Mouse (Mus musculus) MEL (cell line): ENCODE data around the gene Dapk2. TPM values are rescaled to one million over a fixed set of nuclear protein-coding genes. Genes with fewer than 3 reads are reported as not detected.

Source experiments
- DNase-seq: peaks from one replicate; pipeline ENCODE4 v3.0.0; 2011; ENCODE audit warnings: low read depth, low spot score
- H3K27ac ChIP-seq: 2 replicates; pipeline ENCODE4 v1.5.1; 2012; ENCODE audit warnings: low read depth, mild to moderate bottlenecking, control low read depth, low read length, moderate library complexity; ENCODE audit not compliant: control insufficient read depth
- H3K27me3 ChIP-seq, 2 experiments: fragments of 150-350 bp in 1 of 2; sonication (generic) in 1 of 2; 2 replicates each; pipeline ENCODE4 v1.6.1; 2012; ENCODE audit warnings: low read length in 2 of 2, mild to moderate bottlenecking in 2 of 2, improper control_type of control experiment in 1 of 2, moderate library complexity in 1 of 2; ENCODE audit not compliant: insufficient read depth in 2 of 2, control insufficient read depth in 1 of 2
- H3K36me3 ChIP-seq, 2 experiments: 2 replicates each; pipeline ENCODE4 v1.6.1; 2012 to 2014; ENCODE audit warnings: low read length in 2 of 2, improper control_type of control experiment in 1 of 2, inconsistent platforms in 1 of 2, mild to moderate bottlenecking in 1 of 2; ENCODE audit not compliant: insufficient read depth in 2 of 2, control insufficient read depth in 1 of 2
- H3K4me1 ChIP-seq, 2 experiments: fragments of 150-350 bp in 1 of 2; sonication (generic) in 1 of 2; 2 replicates each; pipeline ENCODE4 v1.6.1; 2012; ENCODE audit warnings: low read length in 2 of 2, improper control_type of control experiment in 1 of 2, mild to moderate bottlenecking in 1 of 2; ENCODE audit not compliant: insufficient read depth in 2 of 2, control insufficient read depth in 1 of 2
- H3K4me3 ChIP-seq, 2 experiments: fragments of 150-350 bp in 1 of 2; sonication (generic) in 1 of 2; 2 replicates each; pipeline ENCODE4 v1.5.1; 2012; ENCODE audit warnings: low read depth in 2 of 2, low read length in 2 of 2, mild to moderate bottlenecking in 2 of 2, moderate library complexity in 2 of 2, control low read depth in 1 of 2, improper control_type of control experiment in 1 of 2; ENCODE audit not compliant: control insufficient read depth in 1 of 2, insufficient read depth in 1 of 2
- H3K79me2 ChIP-seq: 2 replicates; pipeline ENCODE4 v1.6.1; 2012; ENCODE audit warnings: mild to moderate bottlenecking, low read length, moderate library complexity; ENCODE audit not compliant: control insufficient read depth, poor library complexity, insufficient read depth
- H3K9ac ChIP-seq: 2 replicates; pipeline ENCODE4 v1.6.1; 2012; ENCODE audit warnings: low read depth, mild to moderate bottlenecking, control low read depth, low read length, moderate library complexity; ENCODE audit not compliant: control insufficient read depth, poor library complexity, severe bottlenecking
- H3K9me3 ChIP-seq: fragments of 150-350 bp; sonication (generic); replicated peaks from 2 replicates; pipeline ENCODE4 v1.6.1; 2012; ENCODE audit warnings: mild to moderate bottlenecking, low read length, improper control_type of control experiment, moderate library complexity; ENCODE audit not compliant: insufficient read depth
- CTCF ChIP-seq, 3 experiments: IDR thresholded peaks in 2 of 3; conservative IDR thresholded peaks in 1 of 3; 2 replicates each; pipeline ENCODE4 v1.5.1; 2011 to 2012; ENCODE audit warnings: low read length in 3 of 3, low read depth in 2 of 3, mild to moderate bottlenecking in 2 of 3, improper control_type of control experiment in 1 of 3, inconsistent platforms in 1 of 3, mixed read lengths in 1 of 3, moderate library complexity in 1 of 3; ENCODE audit not compliant: control insufficient read depth in 1 of 3, insufficient read depth in 1 of 3, poor library complexity in 1 of 3, severe bottlenecking in 1 of 3
- ELF1 ChIP-seq: IDR thresholded peaks from 2 replicates; pipeline ENCODE4 v1.6.1; 2014; ENCODE audit warnings: low read depth, mild to moderate bottlenecking, inconsistent platforms, low read length, improper control_type of control experiment, moderate library complexity
- GATA1 ChIP-seq: IDR thresholded peaks from 2 replicates; pipeline ENCODE4 v1.6.1; 2011; ENCODE audit warnings: low read depth, low read length, improper control_type of control experiment
- HCFC1 ChIP-seq: IDR thresholded peaks from 2 replicates; pipeline ENCODE4 v1.6.1; 2012; ENCODE audit warnings: low read depth, mild to moderate bottlenecking, inconsistent platforms, low read length, improper control_type of control experiment, moderate library complexity
- MEF2A ChIP-seq: IDR thresholded peaks from 2 replicates; pipeline ENCODE4 v1.6.1; 2014; ENCODE audit warnings: low read depth, mild to moderate bottlenecking, inconsistent platforms, low read length, improper control_type of control experiment; ENCODE audit not compliant: poor library complexity, insufficient replicate concordance, severe bottlenecking; ENCODE audit errors: extremely low read depth
- MYB ChIP-seq: IDR thresholded peaks from 2 replicates; pipeline ENCODE4 v1.6.1; 2011; ENCODE audit warnings: mild to moderate bottlenecking, low read depth, low read length, improper control_type of control experiment
- NELFE ChIP-seq: IDR thresholded peaks from 2 replicates; pipeline ENCODE4 v1.6.1; 2011; ENCODE audit warnings: low read depth, low read length, improper control_type of control experiment
- POLR2A ChIP-seq, 2 experiments: IDR thresholded peaks; 2 replicates each; pipeline ENCODE4 v1.6.1; 2011 to 2012; ENCODE audit warnings: low read length in 2 of 2, mild to moderate bottlenecking in 2 of 2, control low read depth in 1 of 2, improper control_type of control experiment in 1 of 2, low read depth in 1 of 2, moderate library complexity in 1 of 2; ENCODE audit not compliant: control insufficient read depth in 1 of 2, insufficient read depth in 1 of 2, poor library complexity in 1 of 2
- RCOR1 ChIP-seq: IDR thresholded peaks from 2 replicates; pipeline ENCODE4 v1.6.1; 2012; ENCODE audit warnings: low read depth, mild to moderate bottlenecking, inconsistent platforms, low read length, improper control_type of control experiment
- SMC3 ChIP-seq: IDR thresholded peaks from 2 replicates; pipeline ENCODE4 v1.6.1; 2011; ENCODE audit warnings: low read depth, low read length, improper control_type of control experiment
- TAL1 ChIP-seq: IDR thresholded peaks from 2 replicates; pipeline ENCODE4 v1.6.1; 2012; ENCODE audit warnings: mild to moderate bottlenecking, inconsistent platforms, low read length, moderate library complexity, mixed read lengths
- UBTF ChIP-seq: IDR thresholded peaks from 2 replicates; pipeline ENCODE4 v1.6.1; 2012; ENCODE audit warnings: low read depth, mild to moderate bottlenecking, inconsistent platforms, low read length, improper control_type of control experiment, moderate library complexity, borderline replicate concordance; ENCODE audit not compliant: insufficient read depth
- USF2 ChIP-seq, 2 experiments: IDR thresholded peaks; 2 replicates each; pipeline ENCODE4 v1.6.1; 2011 to 2012; ENCODE audit warnings: improper control_type of control experiment in 2 of 2, low read length in 2 of 2, borderline replicate concordance in 1 of 2, inconsistent platforms in 1 of 2, low read depth in 1 of 2, mild to moderate bottlenecking in 1 of 2; ENCODE audit not compliant: insufficient read depth in 1 of 2
- ZKSCAN1 ChIP-seq: IDR thresholded peaks from 2 replicates; pipeline ENCODE4 v1.6.1; 2012; ENCODE audit warnings: low read depth, mild to moderate bottlenecking, inconsistent platforms, low read length, improper control_type of control experiment, moderate library complexity
- ZMIZ1 ChIP-seq: IDR thresholded peaks from 2 replicates; pipeline ENCODE4 v1.6.1; 2012; ENCODE audit warnings: low read depth, mild to moderate bottlenecking, inconsistent platforms, low read length, improper control_type of control experiment, moderate library complexity
- ZNF384 ChIP-seq: IDR thresholded peaks from 2 replicates; pipeline ENCODE4 v1.6.1; 2012; ENCODE audit warnings: low read depth, mild to moderate bottlenecking, inconsistent platforms, low read length, improper control_type of control experiment
- polyA plus RNA-seq, 2 experiments: library from polyadenylated mRNA; stranded (reverse) in 1 of 2; unstranded in 1 of 2; fragments of >175 nt in 1 of 2; fragments of >200 nt in 1 of 2; gene quantifications; 2 replicates each; pipeline versions ENCODE4 v1.2.1 to v1.2.4; 2012; ENCODE audit warnings: low replicate concordance in 2 of 2, low read depth in 1 of 2; ENCODE audit not compliant: insufficient read length in 2 of 2, insufficient read depth in 1 of 2, missing spikeins in 1 of 2
- total RNA-seq: library from RNA; depleted of rRNA; stranded (reverse); fragments of 300-350 nt; gene quantifications from 2 replicates; pipeline ENCODE4 v1.2.3, GENCODE M21; 2012

Dapk2 gene
- total and polyA plus RNA-seq, 3 experiments: 5.8 to 8.3 TPM; not detected in 1

DNA sequence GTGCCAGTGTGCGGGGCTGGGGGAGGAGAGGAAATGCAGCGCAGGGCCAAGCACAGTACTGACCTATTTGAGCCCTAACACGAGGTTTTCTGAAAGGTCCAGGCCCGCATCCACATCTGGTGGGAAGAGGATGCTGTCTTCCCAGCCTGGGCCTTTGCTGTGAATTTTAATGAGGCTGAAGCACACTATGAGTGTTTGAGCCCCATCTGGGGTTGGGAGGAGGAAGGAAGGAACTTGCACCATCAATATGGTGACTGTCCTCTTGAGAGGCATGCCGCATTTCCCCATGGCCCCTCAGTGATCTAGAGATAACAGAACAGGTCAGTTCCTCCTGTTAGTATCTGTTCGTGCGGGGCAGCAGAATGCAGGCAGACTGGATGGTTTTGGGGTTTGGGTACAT lies 44.4 kb downstream of the Dapk2 start:
- H3K27ac ChIP-seq: no peak overlapping the region

DNA sequence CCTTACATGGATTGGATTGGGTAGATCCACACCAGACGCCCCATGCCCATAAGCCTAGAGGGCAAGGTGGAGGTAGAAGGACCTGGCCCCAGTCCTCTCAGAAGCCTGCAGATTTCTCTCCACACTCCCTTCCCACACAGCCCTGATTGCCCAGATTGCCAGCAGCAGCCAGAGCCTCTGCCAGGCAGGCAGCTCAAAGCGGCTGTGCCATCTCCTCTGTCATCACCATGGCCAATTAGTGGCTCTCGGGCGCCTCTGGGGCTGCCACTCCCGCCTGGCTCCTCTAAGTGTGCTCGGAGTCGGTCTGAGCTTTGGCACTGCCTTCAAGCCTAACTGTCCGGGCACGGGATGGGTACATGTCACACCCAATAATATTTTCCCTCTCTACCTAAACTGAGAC lies 47.7 kb downstream of the Dapk2 start:
- no peaks in the 10 kb centered on the region for H3K27me3 ChIP-seq
- TF ChIP-seq ZKSCAN1: no peak
- no peak for TF ChIP-seq UBTF
- TF ChIP-seq SMC3: no peak
- TF ChIP-seq CTCF (IDR thresholded peaks at IDR 0.05 in 2 of 3, conservative IDR thresholded peaks at IDR 0.05 in 1 of 3; ENCODE audit: control insufficient read depth in 1 of 3, insufficient read depth in 1 of 3, low read depth in 2 of 3, low read length in 3 of 3, poor library complexity in 1 of 3, severe bottlenecking in 1 of 3): no peak
- no peak for TF ChIP-seq USF2 (IDR thresholded peaks at IDR 0.05; ENCODE audit: borderline replicate concordance in 1 of 2, insufficient read depth in 1 of 2, low read depth in 1 of 2, low read length in 2 of 2)
- no peak for TF ChIP-seq ELF1
- no peak for TF ChIP-seq POLR2A (IDR thresholded peaks at IDR 0.05; ENCODE audit: control insufficient read depth in 1 of 2, insufficient read depth in 1 of 2, low read depth in 1 of 2, low read length in 2 of 2, poor library complexity in 1 of 2)
- no peak for DNase-seq
- H3K4me3 ChIP-seq: no peak overlapping the region
- H3K9me3 ChIP-seq: no peaks in the 10 kb centered on the region
- H3K4me1 ChIP-seq: peaks cover 3 to 17% of the 10 kb centered on the region in 2 experiments
- no peak overlapping the region for H3K27ac ChIP-seq
- no peaks in the 10 kb centered on the region for H3K79me2 ChIP-seq
- peaks cover 0 to 4% of the 10 kb centered on the region in 2 experiments; a peak in 1 of 4 replicates for H3K36me3 ChIP-seq
- no peak overlapping the region for H3K9ac ChIP-seq

More for the DNA sequence above, 44.4 kb downstream of the Dapk2 start:
- Histone ChIP-seq H3K79me2 (no peaks in the 10 kb centered on the region), H3K4me1 (peaks cover 8 to 19% of the 10 kb centered on the region in 2 experiments), H3K36me3 (peaks cover 0 to 8% of the 10 kb centered on the region in 2 experiments; a peak in 1 of 4 replicates), H3K9ac (no peak overlapping the region), H3K4me3 (no peak overlapping the region), H3K27me3 (no peaks in the 10 kb centered on the region), H3K9me3 (no peaks in the 10 kb centered on the region)
- DNase-seq: peak; percentile 31
- TF ChIP-seq NELFE: no peak

DNA sequence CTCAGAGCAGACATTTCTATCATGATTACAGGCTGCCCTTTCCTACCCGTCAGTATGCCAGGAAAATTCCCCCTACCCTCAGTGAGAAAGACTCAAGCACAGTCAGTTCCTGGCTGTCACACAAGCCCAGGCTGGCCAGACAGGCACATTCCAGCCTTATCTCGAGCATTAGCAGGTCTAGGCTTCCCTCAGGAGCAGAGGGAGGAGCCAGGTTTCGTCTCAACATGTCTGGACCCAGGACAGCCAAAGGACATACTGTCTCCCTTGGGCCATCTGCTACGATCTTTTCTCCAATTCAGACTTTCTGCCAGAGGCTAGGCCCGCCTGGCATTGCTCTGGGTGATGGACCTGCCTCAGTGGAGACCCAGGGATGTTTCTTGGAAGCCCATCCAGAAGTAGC lies 48.8 kb downstream of the Dapk2 start:
- Histone ChIP-seq H3K4me1 (peaks cover 3 to 17% of the 10 kb centered on the region in 2 experiments), H3K79me2 (no peaks in the 10 kb centered on the region), H3K27me3 (no peaks in the 10 kb centered on the region), H3K36me3 (0 out of 4 replicates have a peak, but pooled peaks cover 0 to 2% of the 10 kb centered on the region in 2 experiments)
- DNase-seq: no peak
- TF ChIP-seq CTCF (IDR thresholded peaks at IDR 0.05 in 2 of 3, conservative IDR thresholded peaks at IDR 0.05 in 1 of 3; ENCODE audit: control insufficient read depth in 1 of 3, insufficient read depth in 1 of 3, low read depth in 2 of 3, low read length in 3 of 3, poor library complexity in 1 of 3, severe bottlenecking in 1 of 3) (no peak), HCFC1 (no peak), RCOR1 (no peak), MYB (no peak), ZMIZ1 (no peak), POLR2A (IDR thresholded peaks at IDR 0.05; ENCODE audit: control insufficient read depth in 1 of 2, insufficient read depth in 1 of 2, low read depth in 1 of 2, low read length in 2 of 2, poor library complexity in 1 of 2) (no peak), MEF2A (no peak), TAL1 (no peak), ZNF384 (no peak), GATA1 (no peak), ZKSCAN1 (no peak)
- TF ChIP-seq, all 39 proteins: peak for 0
- H3K9me3 ChIP-seq: no peaks in the 10 kb centered on the region
- no peak overlapping the region for H3K4me3 ChIP-seq
- no peak overlapping the region for H3K27ac ChIP-seq
- H3K9ac ChIP-seq: no peak overlapping the region
